Mouse (Mus musculus) limb, embryonic 15.5 days (tissue): Measurements from ENCODE around the gene Kmt5b. TPM values are rescaled to one million over a fixed set of nuclear protein-coding genes. Genes with fewer than 3 reads are reported as not detected.

Experiments
- ATAC-seq: fragments of 200-750 bp; cut with Nextera tagmentation; 2 replicates; pipeline ENCODE4 v1.8.0; 2017; ENCODE audit warnings: low read depth, moderate TSS enrichment; ENCODE audit not compliant: insufficient number of reproducible peaks, low FRiP score, low TSS enrichment
- H3K27ac ChIP-seq: fragments of 300-500 bp; sonication (generic); 2 replicates; pipeline ENCODE4 v1.5.1; 2015; ENCODE audit warnings: moderate library complexity, mild to moderate bottlenecking, inconsistent platforms
- H3K27me3 ChIP-seq: fragments of 300-500 bp; sonication (generic); 2 replicates; pipeline ENCODE4 v1.6.1; 2015; ENCODE audit warnings: inconsistent platforms
- H3K36me3 ChIP-seq: fragments of 300-500 bp; sonication (generic); 2 replicates; pipeline ENCODE4 v1.6.1; 2015; ENCODE audit warnings: inconsistent platforms
- H3K4me1 ChIP-seq: fragments of 300-500 bp; sonication (generic); 2 replicates; pipeline ENCODE4 v1.6.1; 2015; ENCODE audit warnings: inconsistent platforms
- H3K4me2 ChIP-seq: fragments of 300-500 bp; sonication (generic); 2 replicates; pipeline ENCODE4 v1.6.1; 2015; ENCODE audit warnings: mild to moderate bottlenecking, inconsistent platforms
- H3K4me3 ChIP-seq: fragments of 300-500 bp; sonication (generic); 2 replicates; pipeline ENCODE4 v1.5.1; 2015; ENCODE audit warnings: mild to moderate bottlenecking, inconsistent platforms
- H3K9ac ChIP-seq: fragments of 300-500 bp; sonication (generic); 2 replicates; pipeline ENCODE4 v1.6.1; 2015; ENCODE audit warnings: inconsistent platforms
- H3K9me3 ChIP-seq: fragments of 300-500 bp; sonication (generic); 2 replicates; pipeline ENCODE4 v1.6.1; 2016; ENCODE audit warnings: inconsistent platforms
- WGBS: fragments of 180-500 bp; shearing (Covaris S2); methylation state at CpG from one replicate; pipeline ENCODE4 v1.1.7; 2015; 5-methylcytosine and 5-hydroxymethylcytosine counted together
- polyA plus RNA-seq: library from polyadenylated mRNA; unstranded; fragments of >200 nt; fragmentation: Nextera tagmentation; extraction: Ambion mirVana; gene quantifications from 2 replicates; pipeline ENCODE4 v1.2.1, GENCODE M21; 2015

Gene Kmt5b
- polyA plus RNA-seq, 1 experiment from 2014 or later, result 29.0 TPM

GRCm38 (mm10) chr19:3846676-3847604 is 79.7 kb downstream of the Kmt5b start:
- Histone ChIP-seq H3K27me3 (no peaks in the 10 kb centered on the region), H3K4me2 (no peak overlapping the region), H3K4me1 (peaks cover 7% of the 10 kb centered on the region), H3K4me3 (no peak overlapping the region), H3K9ac (no peak overlapping the region), H3K27ac (no peak overlapping the region), H3K36me3 (no peaks in the 10 kb centered on the region), H3K9me3 (no peaks in the 10 kb centered on the region)
- WGBS, result 79% methylated on average over 10 of the region's 10 CpGs
- no peak for ATAC-seq

- no peak overlapping the region for H3K27ac ChIP-seq
Measured at GRCm38 (mm10) chr19:3847711-3848110, 80.5 kb downstream of the Kmt5b start.

GRCm38 (mm10) chr19:3848207-3848808 is 81.1 kb downstream of the Kmt5b start:
- H3K4me1 ChIP-seq, result peaks cover 10% of the 10 kb centered on the region
- no peak overlapping the region for H3K9ac ChIP-seq
- no peaks in the 10 kb centered on the region for H3K27me3 ChIP-seq
- no peaks in the 10 kb centered on the region for H3K9me3 ChIP-seq
- 37% methylated on average over 7 of the region's 7 CpGs for WGBS
- no peak overlapping the region for H3K4me3 ChIP-seq
- H3K4me2 ChIP-seq, result no peak overlapping the region
- no peak overlapping the region for H3K27ac ChIP-seq
- no peak for ATAC-seq
- H3K36me3 ChIP-seq, result no peaks in the 10 kb centered on the region

More at GRCm38 (mm10) chr19:3847711-3848110, 80.5 kb downstream of the Kmt5b start:
- Histone ChIP-seq H3K27me3 (no peaks in the 10 kb centered on the region), H3K4me3 (no peak overlapping the region), H3K4me2 (no peak overlapping the region), H3K36me3 (no peaks in the 10 kb centered on the region), H3K9ac (no peak overlapping the region), H3K9me3 (no peaks in the 10 kb centered on the region), H3K4me1 (peaks cover 7% of the 10 kb centered on the region)
- 84% methylated on average over 5 of the region's 5 CpGs for WGBS
- no peak for ATAC-seq

- ATAC-seq, result no peak
- H3K27me3 ChIP-seq, result no peaks in the 10 kb centered on the region
- no peak overlapping the region for H3K4me2 ChIP-seq
- no peak overlapping the region for H3K4me3 ChIP-seq
- WGBS, result 79% methylated on average over 2 of the region's 2 CpGs
- H3K36me3 ChIP-seq, result no peaks in the 10 kb centered on the region
- H3K27ac ChIP-seq, result no peak overlapping the region
- no peaks in the 10 kb centered on the region for H3K9me3 ChIP-seq
- peaks cover 18% of the 10 kb centered on the region for H3K4me1 ChIP-seq
- no peak overlapping the region for H3K9ac ChIP-seq
Measured at GRCm38 (mm10) chr19:3849251-3849650, 82.0 kb downstream of the Kmt5b start.

- WGBS, result 57% methylated on average over 5 of the region's 5 CpGs
- Histone ChIP-seq H3K4me2 (no peak overlapping the region), H3K4me1 (peaks cover 23% of the 10 kb centered on the region), H3K36me3 (no peaks in the 10 kb centered on the region), H3K9me3 (no peaks in the 10 kb centered on the region), H3K27me3 (no peaks in the 10 kb centered on the region), H3K4me3 (no peak overlapping the region), H3K9ac (no peak overlapping the region), H3K27ac (no peak overlapping the region)
- ATAC-seq, result no peak
Measured at GRCm38 (mm10) chr19:3850076-3850475, 82.9 kb downstream of the Kmt5b start.

GRCm38 (mm10) chr19:3850847-3851469 is 83.7 kb downstream of the Kmt5b start:
- Histone ChIP-seq H3K4me2 (peak overlapping the region; percentile 86), H3K27ac (peak overlapping the region; percentile 98), H3K9me3 (no peaks in the 10 kb centered on the region), H3K36me3 (no peaks in the 10 kb centered on the region), H3K4me3 (peak overlapping the region; percentile 84), H3K4me1 (peaks cover 32% of the 10 kb centered on the region), H3K9ac (peak overlapping the region; percentile 31; the same call in 1 of the 2 replicates), H3K27me3 (no peaks in the 10 kb centered on the region)
- ATAC-seq, result no peak
- WGBS, result 7% methylated on average over 19 of the region's 19 CpGs

- H3K36me3 ChIP-seq, result no peaks in the 10 kb centered on the region
- peaks cover 33% of the 10 kb centered on the region for H3K4me1 ChIP-seq
- peak within 1 kb of the TSS; percentile 86 for H3K4me2 ChIP-seq
- H3K27ac ChIP-seq, result peak within 1 kb of the TSS; percentile 98
- ATAC-seq, result peak; percentile 95
- H3K9me3 ChIP-seq, result no peaks in the 10 kb centered on the region
- no peaks in the 10 kb centered on the region for H3K27me3 ChIP-seq
- H3K9ac ChIP-seq, result peak within 1 kb of the TSS; percentile 82
- H3K4me3 ChIP-seq, result peak within 1 kb of the TSS; percentile 84
- under 1% methylated on average over 52 of the region's 54 CpGs for WGBS
Measured at GRCm38 (mm10) chr19:3851502-3851962, 84.3 kb downstream of the Kmt5b start, which contains the start of gene Chka. Gene Chka (plus strand): TSS chr19:3851773.

- WGBS, result under 1% methylated on average over 49 of the region's 74 CpGs
- H3K4me1 ChIP-seq, result peaks cover 33% of the 10 kb centered on the region
- H3K9me3 ChIP-seq, result no peaks in the 10 kb centered on the region
- peak overlapping the region; percentile 82 for H3K9ac ChIP-seq
- ATAC-seq, result peak; percentile 2; the same call in 1 of the 2 replicates
- no peaks in the 10 kb centered on the region for H3K27me3 ChIP-seq
- peak overlapping the region; percentile 84 for H3K4me3 ChIP-seq
- H3K4me2 ChIP-seq, result peak overlapping the region; percentile 86
- no peaks in the 10 kb centered on the region for H3K36me3 ChIP-seq
- peak overlapping the region; percentile 98 for H3K27ac ChIP-seq
Measured at GRCm38 (mm10) chr19:3851979-3852681, 84.9 kb downstream of the Kmt5b start.

- Histone ChIP-seq H3K4me1 (peaks cover 33% of the 10 kb centered on the region), H3K27me3 (no peaks in the 10 kb centered on the region), H3K9ac (no peak overlapping the region), H3K4me3 (0 out of 2 replicates have a peak overlapping the region, but pooled peaks have one; percentile 84), H3K27ac (no peak overlapping the region), H3K9me3 (no peaks in the 10 kb centered on the region), H3K4me2 (no peak overlapping the region; the same call in 1 of the 2 replicates), H3K36me3 (no peaks in the 10 kb centered on the region)
- 85% methylated on average over 10 of the region's 10 CpGs for WGBS
- ATAC-seq, result no peak
Measured at GRCm38 (mm10) chr19:3853121-3853520, 85.9 kb downstream of the Kmt5b start.

GRCm38 (mm10) chr19:3853891-3854290 is 86.7 kb downstream of the Kmt5b start:
- no peak for ATAC-seq
- H3K27me3 ChIP-seq, result no peaks in the 10 kb centered on the region
- no peak overlapping the region for H3K4me3 ChIP-seq
- WGBS, result 63% methylated on average over 1 of the region's 1 CpGs
- no peaks in the 10 kb centered on the region for H3K9me3 ChIP-seq
- H3K4me2 ChIP-seq, result no peak overlapping the region
- no peak overlapping the region for H3K27ac ChIP-seq
- no peak overlapping the region for H3K9ac ChIP-seq
- H3K36me3 ChIP-seq, result no peaks in the 10 kb centered on the region
- H3K4me1 ChIP-seq, result peaks cover 33% of the 10 kb centered on the region

- H3K4me2 ChIP-seq, result no peak overlapping the region
- peak overlapping the region; percentile 44 for H3K27ac ChIP-seq
- no peak for ATAC-seq
- H3K4me1 ChIP-seq, result peaks cover 33% of the 10 kb centered on the region
- H3K36me3 ChIP-seq, result no peaks in the 10 kb centered on the region
- no peaks in the 10 kb centered on the region for H3K27me3 ChIP-seq
- H3K9me3 ChIP-seq, result no peaks in the 10 kb centered on the region
- WGBS, result 51% methylated on average over 6 of the region's 6 CpGs
- H3K4me3 ChIP-seq, result no peak overlapping the region
- no peak overlapping the region for H3K9ac ChIP-seq
Measured at GRCm38 (mm10) chr19:3855091-3855490, 87.9 kb downstream of the Kmt5b start.
